Mouse (Mus musculus) retina, embryonic 14.5 days (tissue): ENCODE data around the gene Abca1.

Source experiments
- DNase-seq: peaks from one replicate; pipeline ENCODE4 v3.0.0-alpha.2; 2015; ENCODE audit warnings: low spot score

The Abca1 gene

DNA sequence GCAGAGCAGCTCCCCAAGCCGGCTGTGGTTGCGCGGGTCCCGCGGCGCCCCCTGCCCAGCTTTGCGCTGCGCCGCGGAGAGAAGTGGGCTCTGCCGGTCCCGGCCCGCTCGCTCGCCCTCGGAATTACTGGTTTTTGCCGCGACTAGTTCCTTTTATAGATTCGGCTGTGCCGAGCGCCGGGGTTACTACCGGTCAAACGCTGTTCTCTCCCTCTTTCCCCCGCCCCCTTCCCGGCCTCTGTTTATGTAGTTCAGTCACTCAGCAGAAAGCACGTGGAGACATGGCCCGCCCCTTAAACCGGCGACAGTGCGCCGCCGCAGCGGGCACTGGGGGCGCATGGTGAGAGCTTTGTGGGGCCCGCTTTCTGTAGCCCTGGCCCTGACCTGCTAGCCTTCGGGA is at the start of gene Abca1:
Gene Abca1, minus strand, starts transcription at position 129 of the 400 bp plus-strand sequence.
- peak; percentile 93 for DNase-seq

DNA sequence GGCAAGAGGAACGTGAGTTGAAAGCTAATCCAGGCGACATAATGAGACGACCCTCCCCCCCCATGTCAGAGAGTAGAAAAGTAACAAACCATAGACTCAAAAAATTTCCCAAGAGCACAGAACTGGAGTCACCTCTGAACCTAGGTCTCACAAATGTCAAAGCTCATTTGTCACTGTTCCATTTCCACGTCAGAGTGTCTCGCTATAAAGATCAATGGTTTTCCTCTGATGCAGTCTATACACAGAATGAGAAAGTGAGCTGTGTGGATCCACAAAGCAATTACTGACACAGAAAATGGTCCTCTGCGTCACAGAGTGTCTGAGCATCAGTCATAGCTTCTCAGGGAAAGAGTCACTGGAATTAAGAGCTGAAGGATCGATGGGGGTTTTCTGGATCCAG is 44.8 kb upstream of the Abca1 start:
- no peak for DNase-seq

DNA sequence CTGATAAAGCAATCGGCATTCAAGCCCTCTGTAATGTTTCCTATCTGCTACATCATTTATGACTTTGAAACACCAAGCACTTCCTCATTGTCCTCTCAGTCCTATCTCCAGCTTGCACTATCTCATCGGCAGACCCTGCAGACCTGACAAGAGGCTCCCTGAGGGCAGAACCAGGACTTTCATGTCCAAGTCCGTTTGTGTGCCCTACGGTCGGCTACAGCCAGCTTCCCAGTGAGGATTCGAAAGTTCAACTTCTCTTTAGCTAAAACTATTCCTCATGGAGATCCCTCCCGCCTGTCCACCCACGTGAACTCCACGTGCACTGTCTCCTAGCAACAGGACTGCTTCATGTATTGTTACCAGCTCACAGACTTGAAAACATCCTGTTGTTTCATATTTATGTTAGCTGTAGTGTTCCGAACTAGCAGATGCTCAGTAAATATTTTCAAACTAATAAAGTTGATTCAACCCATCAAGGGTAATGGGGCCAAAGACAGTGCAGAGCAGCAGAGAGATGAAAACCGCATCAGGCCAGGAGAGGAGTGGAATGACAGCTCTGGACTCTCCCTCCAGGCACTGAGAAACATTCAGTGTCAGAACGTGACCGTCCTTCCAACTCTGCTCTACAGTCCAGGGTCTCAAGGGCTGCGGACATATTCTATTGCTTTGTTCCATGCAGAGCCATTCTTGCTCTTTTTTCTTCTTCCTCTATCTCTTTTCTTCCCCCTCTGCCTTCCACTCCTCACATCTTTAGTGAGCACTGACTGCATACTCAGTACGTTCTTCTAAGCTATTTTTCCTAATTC is 44.1 kb upstream of the Abca1 start:
- no peak for DNase-seq

DNA sequence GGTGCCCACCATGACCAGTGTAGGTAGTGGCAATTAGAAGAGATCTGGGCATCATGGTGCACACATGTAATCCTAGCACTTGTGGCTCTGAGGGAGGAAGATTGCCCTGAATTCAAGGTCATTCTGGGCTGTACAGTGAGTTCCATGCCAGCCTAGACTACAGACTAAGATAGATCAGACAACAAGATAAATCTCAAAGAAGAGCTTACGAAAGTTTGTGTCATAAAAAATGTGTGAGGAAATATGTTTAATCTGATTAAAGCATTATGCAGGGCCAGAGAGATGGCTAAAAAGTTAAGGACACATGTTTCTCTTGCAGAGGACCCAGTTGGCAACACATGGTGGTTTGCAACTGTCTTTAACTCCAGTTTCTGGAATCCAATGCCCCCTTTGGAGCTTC is 40.6 kb upstream of the Abca1 start:
- no peak for DNase-seq

DNA sequence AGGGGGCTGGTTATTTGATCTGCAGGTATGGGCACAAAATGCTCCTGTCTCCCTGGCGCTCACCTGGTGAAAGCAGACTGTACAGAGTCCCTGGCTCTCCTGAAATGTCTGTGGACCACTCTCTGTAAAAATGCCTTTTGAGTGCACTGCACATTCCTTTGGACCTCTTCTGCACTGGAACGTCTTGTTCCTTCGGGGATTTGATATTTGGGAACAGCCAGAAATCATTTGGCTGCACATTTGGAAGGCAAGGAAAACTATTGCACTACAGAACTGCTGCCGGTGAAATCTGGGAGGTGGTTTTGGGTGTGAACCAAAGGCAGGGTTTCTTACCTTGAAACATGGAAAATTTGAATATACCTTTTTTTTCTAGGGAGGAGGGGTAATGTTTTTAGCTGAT is 38.1 kb upstream of the Abca1 start:
- no peak for DNase-seq

DNA sequence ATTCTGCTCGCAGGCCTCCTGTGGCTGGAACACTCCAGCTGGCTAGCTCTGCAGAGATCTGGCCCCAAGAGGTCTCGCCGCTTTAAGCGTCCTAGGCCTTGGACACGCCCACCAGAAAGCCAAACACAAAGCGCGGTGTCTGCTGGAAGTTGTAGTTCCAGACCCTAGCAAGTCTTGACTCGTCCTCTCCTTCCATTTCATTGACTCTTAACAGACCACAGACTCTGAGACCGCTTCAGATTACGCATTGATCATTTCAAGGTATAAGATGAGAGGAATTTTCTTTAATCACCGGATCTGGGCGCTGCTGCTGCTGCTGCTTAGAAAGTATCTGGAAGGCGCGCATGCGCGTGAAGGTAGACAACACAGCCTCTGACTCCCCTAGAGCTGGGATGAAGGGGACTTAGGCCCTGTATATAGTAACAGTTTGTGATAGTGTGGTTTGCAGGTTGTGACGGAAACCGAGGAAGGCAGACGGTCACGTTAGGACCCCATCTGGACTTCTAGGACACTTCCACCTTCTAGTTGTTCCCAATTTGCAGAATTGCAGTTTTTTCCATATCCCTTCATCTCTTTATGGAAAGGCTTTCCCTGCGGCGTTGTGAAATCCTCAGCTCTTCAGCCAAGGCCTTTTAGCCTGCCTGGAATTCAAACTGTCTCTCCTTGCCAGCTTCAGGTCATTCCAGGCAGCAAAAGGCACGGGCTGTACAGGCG is 36.5 kb upstream of the Abca1 start:
- peak; percentile 93 for DNase-seq

DNA sequence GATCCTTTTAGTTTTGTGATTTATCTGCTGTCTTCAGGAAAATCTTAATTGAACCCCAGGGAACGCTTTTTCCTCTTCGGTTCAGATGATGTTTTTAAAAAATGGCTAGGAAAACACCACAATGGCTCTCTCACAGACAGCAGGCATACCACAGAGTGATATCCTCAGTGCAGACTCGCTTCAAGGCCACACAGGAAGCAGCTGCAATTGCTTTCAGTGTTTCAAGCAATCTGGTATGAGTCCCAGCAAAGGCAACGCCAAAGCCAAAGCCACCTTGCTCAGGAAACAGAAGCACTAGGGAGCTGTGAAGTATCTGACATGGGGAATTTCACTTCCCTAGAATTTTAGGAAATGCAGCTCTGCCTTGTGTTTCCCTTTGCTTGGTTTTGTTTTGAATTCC is 27.4 kb upstream of the Abca1 start:
- DNase-seq = no peak

DNA sequence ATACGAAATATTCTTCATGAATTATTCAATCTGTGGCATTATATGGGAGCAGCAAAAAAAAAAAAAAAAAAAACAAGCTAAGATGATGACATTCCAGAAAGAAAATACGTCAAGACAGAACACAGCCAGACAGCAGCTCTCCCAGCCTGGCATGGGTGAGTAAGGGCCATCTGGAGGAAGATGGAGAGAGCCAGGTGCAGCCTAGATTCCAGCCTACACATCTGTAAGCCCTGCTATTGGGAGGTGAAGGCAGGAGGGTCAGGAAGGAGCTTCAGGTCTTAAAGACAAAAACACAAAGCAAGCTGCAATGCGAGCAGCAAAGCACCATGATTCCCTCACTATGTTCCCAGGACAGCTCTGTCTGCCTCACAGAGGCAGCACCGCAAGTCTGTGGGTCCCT is 26.9 kb upstream of the Abca1 start:
- DNase-seq = no peak

DNA sequence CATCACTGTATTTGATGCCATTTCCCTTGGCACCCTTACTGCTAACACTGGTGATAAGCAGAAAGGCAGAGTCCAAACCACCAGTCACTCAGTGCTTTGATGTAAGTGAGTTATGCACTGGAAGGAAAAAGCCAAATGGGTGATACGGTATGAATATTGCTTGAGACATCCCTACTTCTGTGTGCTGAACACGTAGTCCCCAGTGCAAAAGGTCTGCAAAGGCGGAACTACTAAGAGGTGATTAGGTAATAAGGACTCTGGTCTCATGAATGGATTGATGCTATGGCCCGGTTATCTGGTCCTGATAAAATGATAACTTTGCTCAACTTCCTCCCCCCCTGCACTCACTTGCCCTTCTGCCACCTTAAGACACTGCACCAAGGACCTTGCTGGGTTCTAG is 26.4 kb upstream of the Abca1 start:
- DNase-seq = no peak

DNA sequence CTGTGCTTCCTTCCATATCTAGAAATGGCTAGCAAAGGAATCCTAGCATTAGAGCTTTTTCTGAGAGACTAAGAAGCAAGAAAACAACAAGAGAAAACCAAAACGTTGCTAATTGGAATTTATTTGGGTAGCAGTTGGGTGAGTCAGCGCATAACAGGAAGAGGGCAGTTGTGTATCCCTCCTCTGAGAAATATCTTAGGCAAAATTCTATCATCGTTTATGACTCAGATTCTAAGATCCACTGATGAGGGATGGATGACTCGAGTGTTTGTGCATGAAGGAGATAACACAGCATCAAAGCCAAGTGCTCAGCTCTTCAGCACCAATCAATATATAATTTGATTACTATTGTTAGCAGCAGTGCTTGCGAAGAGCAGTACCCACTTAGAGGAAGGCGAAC is 21.8 kb upstream of the Abca1 start:
- no peak for DNase-seq

DNA sequence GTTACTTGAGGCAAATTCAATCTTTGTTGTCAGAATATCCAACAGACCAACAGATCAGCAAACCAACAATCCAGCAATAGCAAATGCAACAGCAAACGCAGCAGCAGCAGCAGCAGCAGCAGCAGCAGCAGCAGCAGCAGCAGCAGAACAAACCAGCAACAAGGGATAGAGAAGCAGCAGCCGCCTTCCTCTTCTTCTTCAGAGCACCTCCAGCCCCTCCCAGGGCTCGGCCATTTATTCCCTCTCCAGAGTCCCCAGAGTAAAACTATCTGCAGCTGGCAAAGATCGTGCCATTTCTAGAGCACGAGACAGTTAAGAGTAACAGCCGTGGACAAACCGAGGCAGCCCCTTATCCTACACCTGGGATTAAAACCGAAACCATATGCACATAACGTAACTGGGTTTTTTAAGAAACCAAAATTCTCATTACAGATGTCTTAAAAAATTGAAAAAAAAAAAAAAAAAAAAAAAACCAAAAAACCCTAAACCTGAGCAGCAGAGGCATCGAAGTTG is 19.7 kb upstream of the Abca1 start:
- DNase-seq = no peak

DNA sequence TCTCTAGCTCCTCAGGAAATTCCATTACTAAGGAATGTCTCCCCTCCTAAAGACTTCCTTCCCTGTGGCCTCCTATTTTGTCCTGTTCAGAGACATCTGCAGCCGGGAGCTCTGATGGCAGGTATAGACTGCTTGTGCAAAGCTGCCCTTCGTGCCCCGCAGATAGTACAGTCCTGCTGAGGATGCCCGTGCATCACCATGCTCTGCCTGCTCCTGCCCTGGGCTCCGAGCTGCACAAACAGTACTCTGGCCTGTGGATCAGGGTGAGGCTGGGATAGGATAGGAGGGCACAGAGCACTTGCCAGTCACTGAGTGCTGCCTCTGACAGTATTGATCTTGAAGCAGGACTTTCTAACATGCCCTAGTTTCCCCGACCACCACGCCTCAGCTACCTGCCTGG is 18.8 kb upstream of the Abca1 start:
- no peak for DNase-seq

DNA sequence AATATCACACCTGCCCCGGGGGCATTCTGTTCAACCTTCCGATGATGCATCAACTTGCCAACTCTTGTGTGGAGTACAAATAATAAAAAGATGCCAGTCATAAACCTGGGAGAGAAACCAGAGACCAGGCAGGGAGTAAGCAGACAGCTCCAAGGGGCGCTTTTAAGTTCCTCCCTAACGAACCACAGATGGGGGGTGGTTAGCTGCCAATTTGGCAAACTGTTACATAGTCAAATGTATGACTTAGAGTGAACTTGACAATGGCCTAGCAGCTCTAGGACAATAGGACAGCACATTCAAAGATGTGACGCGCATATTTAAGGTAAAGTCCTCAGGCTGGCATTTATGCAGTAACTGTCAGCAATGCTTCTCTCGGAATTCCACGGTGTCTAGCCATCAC is 18.0 kb upstream of the Abca1 start:
- DNase-seq = no peak

DNA sequence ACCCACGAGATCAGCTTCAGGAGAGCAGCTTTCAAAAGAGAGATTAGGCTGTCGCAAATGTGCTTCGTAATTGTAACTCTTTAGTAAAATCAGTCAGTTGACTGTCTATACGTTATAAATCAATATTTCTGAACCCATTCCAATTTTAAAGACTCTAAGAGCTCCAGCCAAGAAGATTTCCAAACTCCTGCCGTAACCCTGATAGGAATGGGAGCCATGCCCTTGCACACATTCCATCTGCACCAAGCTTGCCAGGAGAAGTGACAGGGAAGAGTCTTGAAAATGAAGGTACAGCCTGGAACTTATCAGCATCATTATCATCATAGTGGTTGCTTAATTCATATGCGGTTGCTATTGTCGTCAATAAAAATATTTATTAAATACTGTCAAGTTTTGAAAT is 15.2 kb upstream of the Abca1 start:
- no peak for DNase-seq

DNA sequence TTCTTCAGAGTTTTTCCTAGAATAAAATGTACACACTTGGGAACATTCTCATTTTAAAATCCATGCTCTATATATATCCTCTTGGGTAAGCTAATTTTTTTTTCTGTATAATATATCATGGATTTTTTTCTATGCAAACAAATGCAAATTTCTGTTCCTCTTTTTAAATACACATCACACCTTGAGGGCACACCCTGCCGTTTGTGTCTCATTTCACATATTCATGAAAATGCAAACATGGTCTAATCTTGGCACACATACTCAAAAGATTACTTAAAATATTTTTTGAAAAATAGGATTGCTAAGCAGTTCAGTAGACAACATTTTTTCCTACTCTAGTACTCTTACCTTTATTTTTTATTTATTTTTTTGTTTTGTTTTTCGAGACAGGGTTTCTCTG is 10.7 kb upstream of the Abca1 start:
- no peak for DNase-seq

DNA sequence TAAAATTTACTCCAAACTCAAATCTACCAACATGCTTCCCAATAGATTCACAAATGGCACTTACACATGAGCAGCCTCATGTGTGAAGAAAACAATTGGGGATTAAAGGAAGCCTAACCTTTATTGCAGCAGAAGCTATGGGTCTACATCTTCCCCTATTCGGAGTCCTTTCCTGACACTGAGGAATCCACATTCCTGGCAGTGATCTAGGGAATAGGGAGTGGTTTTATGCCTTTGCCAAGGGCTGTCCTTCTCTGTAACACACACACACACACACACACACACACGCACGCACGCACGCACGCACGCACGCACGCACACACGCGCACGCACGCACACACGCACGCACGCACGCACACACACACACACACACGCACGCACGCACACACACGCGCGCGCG is 5.5 kb upstream of the Abca1 start:
- DNase-seq = no peak

DNA sequence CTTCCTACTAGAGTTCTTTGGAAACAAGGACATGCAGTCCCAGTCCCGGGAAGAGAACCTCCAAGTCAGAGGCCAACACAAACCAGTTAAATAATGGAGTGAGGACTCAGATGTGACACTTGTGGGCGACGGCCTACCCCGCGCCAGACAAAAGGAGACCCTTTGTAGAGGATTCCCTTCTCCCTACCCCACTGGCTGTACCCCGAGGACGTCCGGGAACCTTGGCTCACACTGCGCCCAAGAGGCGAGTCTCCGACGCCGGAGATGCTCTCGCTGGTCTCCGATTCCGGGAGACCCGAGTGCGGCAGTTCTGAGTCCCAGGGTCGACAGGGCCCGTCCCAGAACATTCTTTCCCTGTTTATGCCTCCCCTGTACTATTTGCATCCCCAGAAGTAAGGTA is 519 bp downstream of the Abca1 start:
- DNase-seq = peak; percentile 39

DNA sequence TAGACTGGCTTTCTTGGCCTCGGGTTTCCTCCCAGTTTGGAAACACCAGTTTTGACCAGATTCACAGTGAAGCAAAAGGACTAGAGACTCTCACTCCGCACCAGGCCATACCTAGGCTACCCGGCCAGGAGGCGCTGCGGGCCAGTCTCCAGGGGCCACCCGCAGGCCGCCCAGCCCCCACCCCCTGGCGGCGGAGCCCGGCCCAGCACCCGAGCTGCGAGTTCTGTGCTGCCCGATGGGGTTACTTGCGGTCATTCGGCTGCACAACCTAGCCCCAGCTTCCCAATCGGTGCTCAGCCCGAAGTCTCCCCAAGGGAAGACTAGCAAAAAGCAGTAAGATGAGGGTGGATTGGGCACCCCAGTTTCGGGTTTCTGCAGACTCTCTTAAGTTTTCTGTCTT is 1.1 kb downstream of the Abca1 start:
- peak; percentile 68 for DNase-seq

DNA sequence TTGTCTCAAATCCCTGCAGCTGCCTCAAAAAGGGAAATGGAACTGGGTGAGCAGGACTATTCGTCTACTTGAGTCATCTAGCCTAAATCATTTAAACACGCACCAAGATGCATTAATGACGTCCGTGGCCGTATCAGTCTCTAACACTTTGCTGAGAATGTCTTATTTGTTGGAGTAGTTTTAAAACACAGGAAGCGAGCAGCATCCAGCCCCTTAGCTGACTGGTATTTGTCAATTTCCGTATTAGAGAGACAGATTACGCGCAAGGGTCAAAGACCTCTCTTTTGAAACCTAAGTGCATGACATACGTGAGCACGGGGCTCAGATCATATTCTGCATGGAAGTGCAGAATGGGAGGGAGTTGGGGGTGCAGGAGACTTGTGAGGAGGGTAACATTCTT is 4.2 kb downstream of the Abca1 start:
- DNase-seq = no peak

DNA sequence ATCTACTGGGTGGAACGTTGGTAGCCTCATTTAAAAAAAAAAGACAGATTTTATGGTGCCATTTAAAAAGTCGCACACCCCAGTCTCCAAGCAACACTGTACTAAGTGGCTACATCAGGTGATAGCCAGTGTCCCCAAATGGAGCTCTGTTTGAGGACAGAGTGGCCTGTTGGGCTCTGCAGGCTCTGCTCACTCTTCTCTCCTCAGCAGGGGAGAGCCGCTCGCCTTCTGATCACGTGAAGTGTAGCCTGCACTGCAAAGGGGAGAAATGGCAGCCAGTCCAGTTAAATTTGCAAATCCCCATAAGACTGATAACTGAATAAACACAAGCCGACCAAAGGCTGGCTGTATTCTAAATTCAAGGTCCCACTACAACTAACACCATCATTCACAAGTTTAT is 6.0 kb downstream of the Abca1 start:
- DNase-seq = no peak

DNA sequence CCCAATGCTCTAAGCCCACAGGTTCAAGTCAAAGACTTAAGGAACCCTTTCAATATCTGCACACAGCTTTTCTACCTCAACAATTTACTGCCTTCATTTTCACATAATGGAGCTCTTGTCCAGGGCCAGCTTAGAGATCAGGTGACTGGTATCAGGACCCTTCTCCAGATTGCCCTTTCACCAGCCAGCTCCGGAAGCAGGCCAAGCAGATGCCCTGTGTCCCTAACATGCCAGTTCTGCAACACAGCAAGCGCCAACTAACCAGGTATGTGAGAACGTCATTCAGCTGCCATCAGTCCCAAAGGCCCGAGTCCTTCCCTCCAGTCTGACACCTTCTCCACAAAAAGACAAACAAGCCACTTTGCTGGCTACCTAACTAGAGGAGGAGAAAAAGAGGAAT is 6.6 kb downstream of the Abca1 start:
- DNase-seq = no peak

DNA sequence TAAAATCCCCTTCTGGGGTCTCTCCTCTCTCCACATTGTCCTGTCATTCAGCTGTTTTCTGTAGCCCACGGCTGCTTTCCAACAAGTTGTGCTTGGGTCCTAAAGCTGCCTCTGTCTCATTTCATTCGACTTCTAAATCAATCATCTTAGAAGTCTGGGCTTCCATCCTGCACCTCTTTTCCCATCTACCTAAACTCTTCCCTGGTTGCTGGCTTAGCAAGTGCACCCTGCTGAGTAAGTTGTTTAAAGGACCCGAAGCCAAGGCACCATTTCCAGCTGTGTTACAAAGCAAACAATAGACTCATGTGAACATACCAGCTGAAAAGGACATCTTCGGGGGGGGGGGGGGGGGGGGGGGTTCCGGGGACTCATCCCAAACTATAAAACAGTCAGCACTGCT is 7.0 kb downstream of the Abca1 start:
- DNase-seq = no peak

DNA sequence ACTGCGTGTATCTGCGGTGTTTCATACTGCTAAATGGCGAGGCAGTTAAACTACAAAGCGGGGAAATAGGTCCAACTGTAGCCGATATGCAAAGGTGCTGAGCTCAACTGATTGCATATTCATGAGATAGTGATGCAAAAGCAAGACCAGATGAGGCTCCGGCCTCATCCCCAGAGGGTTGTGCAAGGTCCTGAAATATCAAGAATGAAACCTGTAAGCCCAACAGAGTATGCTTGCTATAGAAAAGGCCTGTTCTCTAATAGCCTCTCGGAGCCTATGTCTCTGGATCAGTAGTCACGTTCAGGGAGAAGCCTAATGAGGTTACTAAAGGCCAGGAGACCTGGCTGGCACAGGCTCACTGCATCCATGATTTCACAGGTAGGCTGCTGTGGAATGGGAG is 9.2 kb downstream of the Abca1 start:
- DNase-seq = no peak

DNA sequence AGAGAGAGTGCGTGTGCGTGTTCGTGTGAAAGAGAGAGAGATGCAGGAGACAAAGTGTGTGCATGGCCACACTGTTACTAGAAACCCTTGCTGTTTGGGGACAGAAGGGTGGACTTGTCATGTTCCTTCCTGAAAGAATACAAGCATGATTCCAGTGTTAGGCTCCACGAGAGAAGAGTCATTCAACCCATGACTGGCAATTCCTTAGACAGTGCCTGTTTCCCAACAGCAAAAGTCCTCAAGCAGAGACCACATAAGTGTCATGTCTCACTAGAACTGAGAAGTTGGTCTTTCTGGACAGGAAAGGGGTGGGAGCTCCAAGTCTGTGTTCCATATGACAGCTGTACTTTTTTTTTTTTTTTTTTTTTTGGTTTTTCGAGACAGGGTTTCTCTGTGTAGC is 10.1 kb downstream of the Abca1 start:
- no peak for DNase-seq
